Mouse (Mus musculus) hindbrain, embryonic 14.5 days (tissue): ENCODE measurements at regions not wholly inside any gene's neighbourhood (a gene's known extent, or its start where the extent isn't known, plus 50 kb on each side); places are given as distances from the start of the nearest gene placed in this dataset.

Experiments used
- ATAC-seq: fragments of 200-750 bp; cut with Nextera tagmentation; 2 replicates; pipeline ENCODE4 v1.8.0; 2017; ENCODE audit warnings: moderate number of reproducible peaks, mild to moderate bottlenecking, moderate TSS enrichment, moderate library complexity; ENCODE audit not compliant: low FRiP score
- DNase-seq: peaks from one replicate; pipeline ENCODE4 v3.0.0-alpha.2; 2015; ENCODE audit warnings: low spot score
- H3K27ac ChIP-seq: fragments of 300-500 bp; sonication (generic); 2 replicates; pipeline ENCODE4 v1.5.1; 2014; ENCODE audit warnings: mild to moderate bottlenecking, moderate library complexity
- H3K27me3 ChIP-seq: fragments of 300-500 bp; sonication (generic); 2 replicates; pipeline ENCODE4 v1.6.1; 2014; ENCODE audit warnings: mild to moderate bottlenecking, low read length, mixed read lengths; ENCODE audit not compliant: control insufficient read depth, insufficient read depth
- H3K36me3 ChIP-seq: fragments of 300-500 bp; sonication (generic); replicated peaks from 2 replicates; pipeline ENCODE4 v1.6.1; 2014; ENCODE audit not compliant: control insufficient read depth, insufficient read depth
- H3K4me1 ChIP-seq: fragments of 300-500 bp; sonication (generic); replicated peaks from 2 replicates; pipeline ENCODE4 v1.6.1; 2014; ENCODE audit warnings: antibody characterized with exemption, low read length, mixed read lengths; ENCODE audit not compliant: control insufficient read depth, insufficient read depth
- H3K4me2 ChIP-seq: fragments of 300-500 bp; sonication (generic); replicated peaks from 2 replicates; pipeline ENCODE4 v1.6.1; 2014; ENCODE audit warnings: mild to moderate bottlenecking, moderate library complexity
- H3K4me3 ChIP-seq: fragments of 300-500 bp; sonication (generic); replicated peaks from 2 replicates; pipeline ENCODE4 v1.5.1; 2014; ENCODE audit warnings: mild to moderate bottlenecking, low read length
- H3K9ac ChIP-seq: fragments of 300-500 bp; sonication (generic); 2 replicates; pipeline ENCODE4 v1.6.1; 2014
- H3K9me3 ChIP-seq: fragments of 300-500 bp; sonication (generic); 2 replicates; pipeline ENCODE4 v1.6.1; 2016; ENCODE audit warnings: low read length; ENCODE audit not compliant: control insufficient read depth
- WGBS: fragments of 180-500 bp; shearing (Covaris S2); extraction: QIAGEN DNeasy Blood & Tissue Kit; methylation state at CpG from one replicate; pipeline ENCODE4 v1.1.7; 2014; 5-methylcytosine and 5-hydroxymethylcytosine counted together

- Histone ChIP-seq H3K4me2 (no peak overlapping the region), H3K27me3 (no peaks in the 10 kb centered on the region), H3K4me1 (no peaks in the 10 kb centered on the region), H3K9me3 (no peaks in the 10 kb centered on the region), H3K4me3 (no peak overlapping the region), H3K36me3 (no peaks in the 10 kb centered on the region), H3K9ac (no peak overlapping the region), H3K27ac (no peak overlapping the region)
- WGBS = 85% methylated on average over 7 of the region's 7 CpGs
- DNase-seq = no peak
- no peak for ATAC-seq
Observed at GRCm38 (mm10) chr5:37960216-37960615, 78.3 kb upstream of the Stx18 start.

GRCm38 (mm10) chr5:37952096-37952495 lies 86.4 kb upstream of the Stx18 start:
- Histone ChIP-seq H3K9me3 (no peaks in the 10 kb centered on the region), H3K36me3 (no peaks in the 10 kb centered on the region), H3K9ac (no peak overlapping the region), H3K27ac (no peak overlapping the region), H3K4me3 (no peak overlapping the region), H3K4me1 (no peaks in the 10 kb centered on the region), H3K27me3 (no peaks in the 10 kb centered on the region), H3K4me2 (no peak overlapping the region)
- peak; percentile 39 for DNase-seq
- WGBS = 4% methylated on average over 1 of the region's 1 CpGs
- no peak for ATAC-seq

DNA sequence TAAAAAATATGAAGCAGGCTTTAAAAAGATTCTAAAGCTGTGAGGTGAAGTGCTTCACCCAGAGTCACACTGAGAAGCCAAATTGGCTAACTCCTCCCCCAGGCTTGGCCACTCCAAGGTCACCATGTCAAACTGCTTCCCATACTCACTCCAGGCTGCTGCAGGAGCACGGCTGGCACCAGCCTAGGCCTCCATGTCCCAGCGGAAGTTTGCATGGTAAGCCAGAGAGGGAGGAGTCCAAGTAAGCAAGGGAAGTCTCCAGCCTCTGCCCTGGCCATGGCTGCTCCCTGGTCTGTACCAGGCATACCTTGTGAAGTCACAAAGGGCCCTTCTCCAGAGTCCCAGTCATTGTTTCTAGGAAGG lies 105.8 kb upstream of the Stx18 start:
- H3K4me2 ChIP-seq = no peak overlapping the region
- ATAC-seq (no peak), DNase-seq (no peak)
- H3K4me1 ChIP-seq = no peaks in the 10 kb centered on the region
- no peaks in the 10 kb centered on the region for H3K9me3 ChIP-seq
- no peaks in the 10 kb centered on the region; the same call in 1 of the 2 replicates for H3K27me3 ChIP-seq
- H3K36me3 ChIP-seq = no peaks in the 10 kb centered on the region
- 63% methylated on average over 2 of the region's 2 CpGs for WGBS
- H3K9ac ChIP-seq = no peak overlapping the region
- H3K4me3 ChIP-seq = no peak overlapping the region
- no peak overlapping the region for H3K27ac ChIP-seq

- DNase-seq = no peak
Observed at GRCm38 (mm10) chr5:37932086-37932759, 106.3 kb upstream of the Stx18 start.

GRCm38 (mm10) chr5:37920481-37920880 lies 96.1 kb upstream of the Msx1 start:
- Histone ChIP-seq H3K4me2 (no peak overlapping the region), H3K9ac (no peak overlapping the region), H3K4me1 (peaks cover 6% of the 10 kb centered on the region; the same call in 1 of the 2 replicates), H3K36me3 (no peaks in the 10 kb centered on the region), H3K9me3 (peaks cover 4% of the 10 kb centered on the region; the same call in 1 of the 2 replicates), H3K27ac (no peak overlapping the region), H3K27me3 (peaks cover 19% of the 10 kb centered on the region), H3K4me3 (no peak overlapping the region)
- 15% methylated on average over 2 of the region's 2 CpGs for WGBS
- DNase-seq (no peak), ATAC-seq (no peak)

More at GRCm38 (mm10) chr5:37932086-37932759, 106.3 kb upstream of the Stx18 start:
- WGBS = 77% methylated on average over 10 of the region's 10 CpGs
- Histone ChIP-seq H3K27ac (no peak overlapping the region), H3K27me3 (no peaks in the 10 kb centered on the region; the same call in 1 of the 2 replicates), H3K9ac (no peak overlapping the region), H3K9me3 (no peaks in the 10 kb centered on the region), H3K4me1 (no peaks in the 10 kb centered on the region), H3K4me2 (no peak overlapping the region), H3K4me3 (no peak overlapping the region), H3K36me3 (no peaks in the 10 kb centered on the region)
- ATAC-seq = no peak

- H3K4me1 ChIP-seq = peaks cover 6% of the 10 kb centered on the region; the same call in 1 of the 2 replicates
- WGBS = 70% methylated on average over 3 of the region's 3 CpGs
- DNase-seq (no peak), ATAC-seq (no peak)
- no peak overlapping the region for H3K4me3 ChIP-seq
- H3K4me2 ChIP-seq = no peak overlapping the region
- H3K9ac ChIP-seq = no peak overlapping the region
- H3K9me3 ChIP-seq = peaks cover 4% of the 10 kb centered on the region; the same call in 1 of the 2 replicates
- no peaks in the 10 kb centered on the region for H3K36me3 ChIP-seq
- H3K27ac ChIP-seq = no peak overlapping the region
- peaks cover 19% of the 10 kb centered on the region for H3K27me3 ChIP-seq
Observed at GRCm38 (mm10) chr5:37919102-37919501, 94.7 kb upstream of the Msx1 start.

GRCm38 (mm10) chr5:37918001-37918707 lies 93.8 kb upstream of the Msx1 start:
- WGBS = 4% methylated on average over 28 of the region's 28 CpGs
- H3K9me3 ChIP-seq = peaks cover 4% of the 10 kb centered on the region; the same call in 1 of the 2 replicates

GRCm38 (mm10) chr5:37917161-37917560 lies 92.8 kb upstream of the Msx1 start:
- peaks cover 19% of the 10 kb centered on the region for H3K27me3 ChIP-seq
- H3K4me3 ChIP-seq = no peak overlapping the region
- peaks cover 4% of the 10 kb centered on the region; the same call in 1 of the 2 replicates for H3K9me3 ChIP-seq
- no peaks in the 10 kb centered on the region for H3K36me3 ChIP-seq
- no peak for DNase-seq
- no peak overlapping the region for H3K9ac ChIP-seq
- peaks cover 6% of the 10 kb centered on the region; the same call in 1 of the 2 replicates for H3K4me1 ChIP-seq
- H3K27ac ChIP-seq = no peak overlapping the region
- no peak overlapping the region for H3K4me2 ChIP-seq
- ATAC-seq = no peak
- WGBS = 27% methylated on average over 5 of the region's 5 CpGs

More at GRCm38 (mm10) chr5:37918001-37918707, 93.8 kb upstream of the Msx1 start:
- peak overlapping the region; percentile 16 for H3K4me3 ChIP-seq
- H3K27ac ChIP-seq = no peak overlapping the region
- H3K36me3 ChIP-seq = no peaks in the 10 kb centered on the region
- no peak overlapping the region for H3K9ac ChIP-seq
- no peak for ATAC-seq
- H3K4me1 ChIP-seq = peaks cover 6% of the 10 kb centered on the region; the same call in 1 of the 2 replicates
- peak; percentile 28 for DNase-seq
- H3K4me2 ChIP-seq = peak overlapping the region; percentile 50
- peaks cover 19% of the 10 kb centered on the region for H3K27me3 ChIP-seq

GRCm38 (mm10) chr5:37904683-37905352 lies 80.4 kb upstream of the Msx1 start:
- H3K27ac ChIP-seq = no peak overlapping the region
- 48% methylated on average over 5 of the region's 5 CpGs for WGBS
- no peak overlapping the region for H3K4me3 ChIP-seq
- no peak overlapping the region for H3K9ac ChIP-seq
- H3K4me2 ChIP-seq = no peak overlapping the region
- no peaks in the 10 kb centered on the region for H3K4me1 ChIP-seq
- H3K27me3 ChIP-seq = peaks cover 44% of the 10 kb centered on the region
- ATAC-seq = no peak
- H3K9me3 ChIP-seq = 0 out of 2 replicates have a peak, but pooled peaks cover 3% of the 10 kb centered on the region
- DNase-seq = no peak
- H3K36me3 ChIP-seq = no peaks in the 10 kb centered on the region
